Mouse (Mus musculus): Measurements from ENCODE around the gene Atad3a. TPM values are rescaled to one million over a fixed set of nuclear protein-coding genes. Genes with fewer than 3 reads are reported as not detected.
"Not testable (repeated sequence)": the region's sequence is repeated elsewhere in the genome, so short reads cannot be mapped to it uniquely, and the experiment has no call there.

The Atad3a gene
- 78.1 and 82.3 TPM in 2 replicates for polyA plus RNA-seq (2015; fragmentation: Nextera tagmentation; extraction: Ambion mirVana)

- H3K27ac ChIP-seq = peak within 1 kb of the TSS; percentile 66
- H3K9ac ChIP-seq = peak within 1 kb of the TSS; percentile 88
- H3K36me3 ChIP-seq = peaks cover 19% of the 10 kb centered on the region
- peak within 1 kb of the TSS; percentile 99 for H3K4me2 ChIP-seq
- WGBS = under 1% methylated on average over 68 of the region's 68 CpGs
- H3K27me3 ChIP-seq = no peaks in the 10 kb centered on the region
- ATAC-seq (ENCODE audit: low FRiP score) = peak; percentile 96
- H3K4me3 ChIP-seq = peak within 1 kb of the TSS; percentile 90
- H3K4me1 ChIP-seq (replicated peaks) = peaks cover 34% of the 10 kb centered on the region
- H3K9me3 ChIP-seq = no peaks in the 10 kb centered on the region
These were observed at the start of gene Atad3a for GRCm38 (mm10) chr4:155760613-155761355. Gene Atad3a (minus strand): TSS chr4:155761093.

DNA sequence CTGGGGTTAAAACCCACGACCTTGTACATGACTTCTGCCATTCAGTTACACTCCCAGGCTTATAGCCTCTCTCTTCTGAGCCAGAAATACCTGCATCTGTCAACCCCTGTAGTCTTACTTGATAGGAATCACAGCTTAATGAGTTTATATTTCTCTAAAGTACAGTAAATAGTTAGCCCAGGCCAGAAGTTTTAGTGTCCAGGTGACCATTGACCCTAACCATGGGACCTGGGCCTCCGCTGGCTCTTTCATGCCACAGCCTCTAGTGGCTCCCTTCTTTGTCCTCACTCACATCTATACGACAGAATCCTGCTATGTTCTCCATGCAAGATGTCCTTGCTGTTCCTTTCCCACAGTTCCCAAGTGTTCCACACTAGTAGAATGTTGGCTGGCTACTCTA, 46.9 kb upstream of the Atad3a start:
- no peak overlapping the region for H3K27ac ChIP-seq
- no peak overlapping the region for H3K4me2 ChIP-seq
- WGBS = 86% methylated on average over 3 of the region's 3 CpGs
- no peak overlapping the region for H3K4me3 ChIP-seq
- H3K9me3 ChIP-seq = no peaks in the 10 kb centered on the region
- H3K4me1 ChIP-seq (replicated peaks) = peaks cover 31% of the 10 kb centered on the region
- peaks cover 54% of the 10 kb centered on the region for H3K36me3 ChIP-seq
- H3K27me3 ChIP-seq = no peaks in the 10 kb centered on the region
- ATAC-seq (ENCODE audit: low FRiP score) = no peak
- H3K9ac ChIP-seq = no peak overlapping the region

DNA sequence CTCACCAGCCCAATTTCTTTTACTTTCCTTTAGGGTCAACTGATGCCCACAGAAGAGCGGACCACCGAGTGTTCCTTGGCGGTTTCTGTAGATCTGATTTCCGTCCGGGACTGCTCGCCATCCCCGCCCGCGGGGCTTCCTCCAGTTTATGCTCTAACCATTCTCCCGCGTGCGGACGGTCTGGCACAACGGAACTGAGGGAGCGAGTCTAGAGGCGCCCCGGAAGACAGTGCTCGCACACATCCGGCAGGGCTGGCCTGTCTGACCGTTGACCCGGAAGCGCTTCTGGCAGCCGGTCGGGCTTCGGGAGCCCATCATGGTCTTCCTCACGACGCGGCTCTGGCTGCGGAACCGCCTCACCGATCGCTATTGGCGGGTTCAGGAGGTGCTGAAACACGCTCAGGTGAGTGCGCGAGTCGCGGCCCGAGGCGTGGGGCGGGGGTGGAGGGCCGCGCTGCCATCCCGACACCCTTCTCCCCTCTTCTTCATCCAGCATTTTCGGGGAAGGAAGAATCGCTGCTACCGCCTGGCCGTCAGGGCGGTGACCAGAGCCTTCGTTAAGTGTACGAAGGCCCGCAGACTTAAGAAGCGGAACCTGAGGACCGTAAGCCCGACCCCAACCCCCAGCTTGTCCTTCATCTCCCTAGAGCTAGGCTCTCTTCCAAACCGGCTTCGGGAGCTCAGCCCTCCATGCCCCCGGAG, 42.6 kb upstream of the Atad3a start:
- peak overlapping the region; percentile 82 for H3K4me2 ChIP-seq
- peaks cover 24% of the 10 kb centered on the region for H3K4me1 ChIP-seq (replicated peaks)
- ATAC-seq (ENCODE audit: low FRiP score) = peak; percentile 97
- peak overlapping the region; percentile 92 for H3K4me3 ChIP-seq
- peak overlapping the region; percentile 94 for H3K9ac ChIP-seq
- 0 out of 2 replicates have a peak, but pooled peaks cover 8% of the 10 kb centered on the region for H3K27me3 ChIP-seq
- under 1% methylated on average over 55 of the region's 58 CpGs for WGBS
- H3K9me3 ChIP-seq = no peaks in the 10 kb centered on the region
- H3K36me3 ChIP-seq = peaks cover 29% of the 10 kb centered on the region
- H3K27ac ChIP-seq = peak overlapping the region; percentile 81

GRCm38 (mm10) chr4:155802741-155803339, 41.9 kb upstream of the Atad3a start, which contains the start of gene Mrpl20:
Gene Mrpl20 (plus strand): TSS chr4:155802878.
- H3K9ac ChIP-seq = peak within 1 kb of the TSS; percentile 94
- no peaks in the 10 kb centered on the region for H3K9me3 ChIP-seq
- H3K4me2 ChIP-seq = peak within 1 kb of the TSS; percentile 82
- 10% methylated on average over 12 of the region's 12 CpGs for WGBS
- peak within 1 kb of the TSS; percentile 92 for H3K4me3 ChIP-seq
- peaks cover 24% of the 10 kb centered on the region for H3K4me1 ChIP-seq (replicated peaks)
- peak within 1 kb of the TSS; percentile 81 for H3K27ac ChIP-seq
- H3K36me3 ChIP-seq = peaks cover 22% of the 10 kb centered on the region
- H3K27me3 ChIP-seq = 0 out of 2 replicates have a peak, but pooled peaks cover 8% of the 10 kb centered on the region
- peak; percentile 79 for ATAC-seq (ENCODE audit: low FRiP score)

DNA sequence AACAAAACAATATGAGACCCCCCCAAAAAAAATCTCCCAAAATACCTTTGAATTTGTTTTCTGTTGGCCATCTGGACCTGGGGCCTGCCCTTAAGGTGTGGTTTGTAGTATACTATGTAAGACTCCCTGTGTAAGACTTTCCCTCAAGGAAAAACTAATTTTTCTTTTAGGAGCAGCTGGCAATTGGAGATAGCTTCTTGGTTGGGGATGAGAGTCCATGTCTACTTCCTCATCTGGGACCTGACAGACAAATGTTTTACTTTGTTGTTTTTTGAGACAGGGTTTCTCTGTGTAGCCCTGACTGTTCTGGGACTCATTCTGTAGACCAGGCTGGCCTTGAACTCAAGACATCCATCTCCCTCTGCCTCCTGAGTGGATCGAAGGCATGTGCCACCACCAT, 41.2 kb upstream of the Atad3a start:
- Histone ChIP-seq H3K27ac (no peak overlapping the region), H3K4me3 (no peak overlapping the region), H3K27me3 (0 out of 2 replicates have a peak, but pooled peaks cover 8% of the 10 kb centered on the region), H3K4me1 (replicated peaks) (peaks cover 24% of the 10 kb centered on the region), H3K9ac (no peak overlapping the region), H3K9me3 (no peaks in the 10 kb centered on the region), H3K36me3 (peaks cover 16% of the 10 kb centered on the region), H3K4me2 (no peak overlapping the region)
- WGBS = 94% methylated on average over 1 of the region's 1 CpGs
- no peak for ATAC-seq (ENCODE audit: low FRiP score)

- no peaks in the 10 kb centered on the region for H3K36me3 ChIP-seq
- peaks cover 13% of the 10 kb centered on the region; the same call in 1 of the 2 replicates for H3K27me3 ChIP-seq
- H3K9ac ChIP-seq = no peak overlapping the region
- no peak overlapping the region for H3K4me2 ChIP-seq
- 81% methylated on average over 2 of the region's 2 CpGs for WGBS
- H3K4me1 ChIP-seq (replicated peaks) = no peaks in the 10 kb centered on the region
- no peak overlapping the region for H3K4me3 ChIP-seq
- no peaks in the 10 kb centered on the region for H3K9me3 ChIP-seq
- H3K27ac ChIP-seq = no peak overlapping the region
- ATAC-seq (ENCODE audit: low FRiP score) = no peak
These were observed 32.8 kb upstream of the Atad3a start for GRCm38 (mm10) chr4:155793730-155794129.

DNA sequence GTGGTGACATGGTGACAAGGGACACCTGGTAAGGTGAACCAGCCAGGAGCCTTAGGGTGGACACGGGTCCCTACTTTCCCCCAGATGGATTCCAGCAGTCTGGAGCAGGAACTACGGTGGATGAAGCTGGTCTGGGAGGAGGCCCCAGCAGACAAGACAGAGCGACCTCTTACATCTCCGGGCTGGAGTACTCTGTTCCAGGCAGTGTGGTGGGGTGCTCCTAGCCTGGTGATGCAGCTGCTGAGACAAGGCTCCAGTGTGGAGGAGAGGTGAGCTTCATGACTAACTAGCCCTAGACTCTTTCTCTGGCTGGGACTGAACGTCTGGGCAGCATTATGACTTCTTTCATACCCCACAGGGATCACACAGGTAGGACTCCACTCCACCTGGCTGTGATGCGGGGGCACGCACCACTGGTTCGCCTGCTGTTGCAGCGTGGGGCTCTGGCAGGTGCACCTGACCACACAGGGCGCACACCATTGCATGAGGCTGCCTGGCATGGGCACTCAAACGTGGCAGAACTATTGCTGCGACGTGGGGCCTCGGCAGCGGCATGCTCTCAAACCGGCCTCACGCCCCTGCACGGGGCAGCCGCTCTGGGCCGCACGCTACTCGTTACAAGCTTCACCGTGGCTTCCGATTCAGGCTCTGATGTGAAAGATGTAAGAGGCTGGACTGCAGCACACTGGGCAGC, 30.5 kb upstream of the Atad3a start:
- no peaks in the 10 kb centered on the region for H3K36me3 ChIP-seq
- H3K4me3 ChIP-seq = no peak overlapping the region
- H3K9me3 ChIP-seq = no peaks in the 10 kb centered on the region
- no peak overlapping the region for H3K27ac ChIP-seq
- no peak overlapping the region for H3K9ac ChIP-seq
- WGBS = 77% methylated on average over 24 of the region's 24 CpGs
- H3K4me1 ChIP-seq (replicated peaks) = no peaks in the 10 kb centered on the region
- no peak overlapping the region for H3K4me2 ChIP-seq
- peaks cover 10% of the 10 kb centered on the region; the same call in 1 of the 2 replicates for H3K27me3 ChIP-seq
- no peak for ATAC-seq (ENCODE audit: low FRiP score)

DNA sequence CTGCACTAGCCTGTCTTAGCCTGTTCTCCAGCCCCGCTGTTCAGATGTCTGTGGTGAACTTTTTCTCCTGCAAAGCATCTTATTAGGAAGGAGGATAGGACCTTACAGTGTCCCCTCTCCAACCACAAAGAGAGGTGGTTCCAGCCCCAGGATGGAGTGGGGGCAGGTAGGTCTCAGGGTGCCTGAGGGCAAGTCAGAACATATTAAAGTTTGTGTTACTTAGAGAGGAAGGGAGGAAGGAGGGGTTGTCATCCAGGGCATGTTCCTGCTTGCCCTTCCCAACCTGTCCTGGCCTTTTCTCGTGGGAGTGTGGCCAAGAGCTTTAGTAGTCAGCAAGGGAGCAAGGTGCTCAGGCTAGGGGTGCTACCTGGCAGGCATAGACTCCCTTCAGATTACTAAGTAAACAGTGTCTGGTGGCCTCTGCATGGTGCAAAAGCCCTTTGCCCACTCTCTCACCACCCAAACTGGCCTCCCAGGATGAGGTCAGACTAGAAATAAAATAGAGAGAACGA, 29.8 kb upstream of the Atad3a start:
- Histone ChIP-seq H3K36me3 (no peaks in the 10 kb centered on the region), H3K4me1 (replicated peaks) (peaks cover under 1% of the 10 kb centered on the region; the same call in 1 of the 2 replicates), H3K4me2 (no peak overlapping the region), H3K9ac (no peak overlapping the region), H3K27ac (no peak overlapping the region), H3K9me3 (no peaks in the 10 kb centered on the region), H3K4me3 (no peak overlapping the region), H3K27me3 (peaks cover 6% of the 10 kb centered on the region; the same call in 1 of the 2 replicates)
- ATAC-seq (ENCODE audit: low FRiP score) = no peak
- WGBS = 76% methylated on average over 3 of the region's 3 CpGs

GRCm38 (mm10) chr4:155790021-155790489, 29.2 kb upstream of the Atad3a start, which contains the start of gene Ankrd65:
Gene Ankrd65 (plus strand): TSS chr4:155790439.
- Histone ChIP-seq H3K27me3 (peaks cover 6% of the 10 kb centered on the region; the same call in 1 of the 2 replicates), H3K4me1 (replicated peaks) (peaks cover 7% of the 10 kb centered on the region; the same call in 1 of the 2 replicates), H3K36me3 (no peaks in the 10 kb centered on the region), H3K4me3 (no peak within 1 kb of the TSS), H3K4me2 (no peak within 1 kb of the TSS), H3K9ac (no peak within 1 kb of the TSS), H3K27ac (no peak within 1 kb of the TSS), H3K9me3 (no peaks in the 10 kb centered on the region)
- WGBS = 73% methylated on average over 3 of the region's 3 CpGs
- ATAC-seq (ENCODE audit: low FRiP score) = no peak

GRCm38 (mm10) chr4:155788833-155789232, 27.9 kb upstream of the Atad3a start:
- H3K36me3 ChIP-seq; H3K4me2 ChIP-seq; H3K4me3 ChIP-seq; H3K9ac ChIP-seq; H3K9me3 ChIP-seq; ATAC-seq (ENCODE audit: low FRiP score); H3K27me3 ChIP-seq; H3K27ac ChIP-seq: not testable (repeated sequence)
- peaks cover 12% of the 10 kb centered on the region for H3K4me1 ChIP-seq (replicated peaks)
- WGBS = 86% methylated on average over 4 of the region's 4 CpGs

- peaks cover 6% of the 10 kb centered on the region; the same call in 1 of the 2 replicates for H3K27me3 ChIP-seq
- H3K9ac ChIP-seq = no peak overlapping the region
- 76% methylated on average over 3 of the region's 3 CpGs for WGBS
- H3K4me1 ChIP-seq (replicated peaks) = peaks cover 17% of the 10 kb centered on the region
- H3K9me3 ChIP-seq = no peaks in the 10 kb centered on the region
- H3K4me2 ChIP-seq = no peak overlapping the region
- no peak overlapping the region for H3K4me3 ChIP-seq
- H3K27ac ChIP-seq = no peak overlapping the region
- H3K36me3 ChIP-seq = no peaks in the 10 kb centered on the region
- ATAC-seq (ENCODE audit: low FRiP score) = no peak
These were observed 27.4 kb upstream of the Atad3a start for GRCm38 (mm10) chr4:155788300-155788699.

Measured in hindbrain, embryonic 13.5 days (tissue).